ENCODE assay signal across 26 mouse cellular contexts in the genomic region with DNA sequence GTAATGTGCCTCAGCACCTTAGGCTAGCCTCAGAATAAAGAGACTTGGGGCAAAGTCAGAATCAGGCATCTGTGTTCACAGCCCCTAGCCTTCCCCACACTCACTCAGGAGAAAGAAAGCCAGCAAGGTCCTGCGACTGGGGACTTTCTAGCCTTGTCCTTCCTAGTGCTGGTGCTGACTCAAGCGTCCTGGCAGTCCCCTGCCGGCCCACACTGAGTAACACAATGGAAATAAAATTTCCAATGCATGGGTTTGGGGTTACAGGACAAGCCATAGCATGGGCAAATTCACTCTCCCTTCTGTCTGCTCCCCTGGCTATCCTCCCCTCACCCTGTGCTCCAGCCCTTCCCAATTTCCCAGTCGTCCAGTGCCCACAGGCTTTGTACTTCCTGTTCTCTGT. TPM values are rescaled to one million over a fixed set of nuclear protein-coding genes. Genes with fewer than 3 reads are reported as not detected.
DNase-seq lines count a peak whose midpoint lies in the region; ATAC-seq and TF ChIP-seq lines count a peak whose summit lies in the region.
"Had no signal": no experiment of that assay in that cellular context is flagged by ENCODE, and none has a peak within 500 bp of the region (broad histone marks: within the 10 kb centered on the region; RNA-seq: fewer than 3 reads in every experiment).

No protein-coding gene starts in this region.

- peak overlapping the region; percentile 86 for H3K27ac ChIP-seq in gastrocnemius, adult 2 months
- no peak overlapping the region for H3K27ac ChIP-seq in intestine, postnatal 0 days (ENCODE audit: low read depth, low read length)
- H3K27ac ChIP-seq in intestine, embryonic 16.5 days (ENCODE audit: low read length), result no peak overlapping the region
- H3K27ac ChIP-seq in spleen, adult 2 months (ENCODE audit: insufficient read depth, low read length), result peak overlapping the region; percentile 52
- H3K27ac ChIP-seq: hindbrain, embryonic 12.5 days had no signal

- no peaks in the 10 kb centered on the region for H3K9me3 ChIP-seq in intestine, postnatal 0 days (ENCODE audit: control insufficient read depth)
- H3K9me3 ChIP-seq in intestine, embryonic 16.5 days (ENCODE audit: control insufficient read depth, low read length), result no peaks in the 10 kb centered on the region
- H3K9me3 ChIP-seq: hindbrain, embryonic 12.5 days had no signal

- H3K9ac ChIP-seq in intestine, postnatal 0 days (ENCODE audit: low read depth, low read length), result no peak overlapping the region
- H3K9ac ChIP-seq in intestine, embryonic 16.5 days (ENCODE audit: low read depth, low read length), result no peak overlapping the region
- H3K9ac ChIP-seq: hindbrain, embryonic 12.5 days had no signal

- intact Hi-C loops in gastrocnemius, adult 2 months (cut with DNase I), result no loop called here

- H3K36me3 ChIP-seq in intestine, postnatal 0 days (ENCODE audit: control insufficient read depth, insufficient read depth), result peaks cover 15% of the 10 kb centered on the region
- peaks cover 4% of the 10 kb centered on the region; the same call in 1 of the 2 replicates for H3K36me3 ChIP-seq in intestine, embryonic 16.5 days (ENCODE audit: control insufficient read depth, insufficient read depth, low read length)
- H3K36me3 ChIP-seq in spleen, adult 2 months (ENCODE audit: control insufficient read depth, insufficient read depth, low read length), result peaks cover 7% of the 10 kb centered on the region

- TF ChIP-seq CTCF in gastrocnemius, adult 2 months (IDR thresholded peaks at IDR 0.05), result no peak
- 0 out of 2 replicates have a peak, but pooled peaks have one; percentile 6 for TF ChIP-seq CTCF in intestine, postnatal 0 days (IDR thresholded peaks at IDR 0.05; ENCODE audit: low read depth)
- TF ChIP-seq CTCF in spleen, adult 2 months (IDR thresholded peaks at IDR 0.05; ENCODE audit: extremely low read depth, insufficient read depth, insufficient read length, insufficient replicate concordance), result no peak

- H3K27me3 ChIP-seq in intestine, postnatal 0 days (replicated peaks; ENCODE audit: control insufficient read depth, insufficient read depth, low read length), result no peaks in the 10 kb centered on the region
- H3K27me3 ChIP-seq in intestine, embryonic 16.5 days (replicated peaks; ENCODE audit: control insufficient read depth, insufficient read depth, low read length), result no peaks in the 10 kb centered on the region
- no peaks in the 10 kb centered on the region for H3K27me3 ChIP-seq in spleen, adult 2 months (ENCODE audit: control insufficient read depth, insufficient read depth, low read length)
- H3K27me3 ChIP-seq: hindbrain, embryonic 12.5 days; Patski had no signal

- WGBS in intestine, postnatal 0 days, result 72% methylated on average over 4 of the region's 4 CpGs
- 57% methylated on average over 4 of the region's 4 CpGs for WGBS in intestine, embryonic 16.5 days
- WGBS in spleen, adult 2 months, result 76% methylated on average over 4 of the region's 4 CpGs

- TF ChIP-seq POLR2A in spleen, adult 2 months (IDR thresholded peaks at IDR 0.05; ENCODE audit: low read depth, low read length), result no peak

- 0 out of 2 replicates have a peak, but pooled peaks cover 12% of the 10 kb centered on the region for H3K4me1 ChIP-seq in intestine, postnatal 0 days (replicated peaks; ENCODE audit: control insufficient read depth, insufficient read depth, low read length)
- peaks cover 34% of the 10 kb centered on the region for H3K4me1 ChIP-seq in intestine, embryonic 16.5 days (ENCODE audit: control insufficient read depth, insufficient read depth, low read length)
- H3K4me1 ChIP-seq in spleen, adult 2 months (ENCODE audit: control insufficient read depth, insufficient read depth, insufficient read length), result peaks cover 2% of the 10 kb centered on the region; the same call in 1 of the 2 replicates

- no peak for DNase-seq in gastrocnemius, adult 2 months
- DNase-seq in gastrocnemius, adult 8-10 months (ENCODE audit: low spot score in 2 of 2), result no peak
- DNase-seq in spleen, adult 2 months (ENCODE audit: low read depth in 1 of 2, low spot score in 2 of 2), result no peak
- no peak for DNase-seq in spleen, adult 12 weeks (ENCODE audit: low spot score)
- no peak for DNase-seq in B cell, adult 2 months
- DNase-seq: cerebellum, adult 11-12 months; cerebellum, postnatal 36 days; layer of hippocampus, postnatal 36 days; left cerebral cortex, postnatal 4 days; lung, adult 2 months; lung, postnatal 36 days; midbrain, embryonic 14.5 days; thymus, adult 18-20 months had no signal

- H3K4me2 ChIP-seq in intestine, postnatal 0 days (replicated peaks; ENCODE audit: low read depth), result no peak overlapping the region
- no peak overlapping the region for H3K4me2 ChIP-seq in intestine, embryonic 16.5 days (ENCODE audit: low read depth, low read length)
- H3K4me2 ChIP-seq: hindbrain, embryonic 12.5 days had no signal

- no peak for ATAC-seq in intestine, postnatal 0 days
- no peak for ATAC-seq in intestine, embryonic 16.5 days
- ATAC-seq: activated CD4-positive, CD25-positive, alpha-beta regulatory T cell, adult 4 months; forebrain, embryonic 16.5 days; inflammation-experienced regulatory T-cells, adult 6 months; Patski had no signal

- peak overlapping the region; percentile 19; the same call in 1 of the 2 replicates for H3K4me3 ChIP-seq in gastrocnemius, adult 2 months
- H3K4me3 ChIP-seq in intestine, postnatal 0 days (ENCODE audit: low read depth, low read length), result no peak overlapping the region
- H3K4me3 ChIP-seq in intestine, embryonic 16.5 days (ENCODE audit: low read length), result no peak overlapping the region
- H3K4me3 ChIP-seq in spleen, adult 2 months (ENCODE audit: extremely low read depth, insufficient read depth, insufficient read length), result no peak overlapping the region
- H3K4me3 ChIP-seq: hindbrain, embryonic 12.5 days had no signal

RNA-seq across cellular contexts. Expression of a gene that starts 2.4 kb away (rescaled TPM):
- total RNA-seq in gastrocnemius, adult 2 months (2021), result 10 to 100 TPM; 27.8 to 34.5 TPM
- 10 to 100 TPM in 2 of 4 experiments, 1 to 10 TPM in 2; 7.7 to 14.2 (median 11.0) TPM for total RNA-seq in gastrocnemius, adult 8-10 months (2022)
- 3.1 and 3.7 TPM in 2 replicates for polyA plus RNA-seq in intestine, postnatal 0 days (2015; fragmentation: Nextera tagmentation; extraction: Ambion mirVana)
- polyA plus RNA-seq in intestine, embryonic 16.5 days (2015; fragmentation: Nextera tagmentation; extraction: Ambion mirVana), result 10.5 and 10.8 TPM in 2 replicates
- 18.1 and 24.1 TPM in 2 replicates for polyA plus RNA-seq in spleen, adult 2 months (2012; rRNA removed)

RNA-seq across cellular contexts. Expression of a gene that starts 12.5 kb away (rescaled TPM):
- 1 to 10 TPM in 1 of 2 experiments, not detected in 1; 1.8 TPM for total RNA-seq in gastrocnemius, adult 2 months (2021)
- not detected for total RNA-seq in gastrocnemius, adult 8-10 months (2022)
- polyA plus RNA-seq in intestine, postnatal 0 days (2015; fragmentation: Nextera tagmentation; extraction: Ambion mirVana), result not detected in 2 replicates
- polyA plus RNA-seq in intestine, embryonic 16.5 days (2015; fragmentation: Nextera tagmentation; extraction: Ambion mirVana), result not detected in 2 replicates
- polyA plus RNA-seq in spleen, adult 2 months (2012; rRNA removed), result not detected in 2 replicates
- total RNA-seq: layer of hippocampus, postnatal 36 days; left cerebral cortex, postnatal 4 days; neutrophil, adult 5-6 weeks had no signal
- polyA plus RNA-seq: activated CD4-positive, CD25-positive, alpha-beta regulatory T cell, adult 4 months; brain, embryonic 14.5 days; embryonic facial prominence, embryonic 11.5 days; forebrain, embryonic 16.5 days; heart, embryonic 14.5 days; hindbrain, embryonic 12.5 days; kidney, embryonic 14.5 days; large intestine, adult 2 months; lung, adult 2 months; midbrain, embryonic 14.5 days; Patski had no signal

RNA-seq across cellular contexts. Expression of a gene that starts 17.8 kb away (rescaled TPM):
- 10 to 100 TPM; 20.2 to 21.0 TPM for total RNA-seq in gastrocnemius, adult 2 months (2021)
- 10 to 100 TPM; 20.5 to 26.2 (median 24.6) TPM for total RNA-seq in gastrocnemius, adult 8-10 months (2022)
- 23.7 and 24.7 TPM in 2 replicates for polyA plus RNA-seq in intestine, postnatal 0 days (2015; fragmentation: Nextera tagmentation; extraction: Ambion mirVana)
- 38.3 and 41.2 TPM in 2 replicates for polyA plus RNA-seq in intestine, embryonic 16.5 days (2015; fragmentation: Nextera tagmentation; extraction: Ambion mirVana)
- 11.0 and 11.6 TPM in 2 replicates for polyA plus RNA-seq in spleen, adult 2 months (2012; rRNA removed)

RNA-seq across cellular contexts. Expression of a gene that starts 17.8 kb away (rescaled TPM):
- 1 to 10 TPM; 8.4 to 9.9 TPM for total RNA-seq in gastrocnemius, adult 2 months (2021)
- 1 to 10 TPM; 6.0 to 8.8 (median 7.2) TPM for total RNA-seq in gastrocnemius, adult 8-10 months (2022)
- 7.1 and 9.1 TPM in 2 replicates for polyA plus RNA-seq in intestine, postnatal 0 days (2015; fragmentation: Nextera tagmentation; extraction: Ambion mirVana)
- 23.6 and 26.6 TPM in 2 replicates for polyA plus RNA-seq in intestine, embryonic 16.5 days (2015; fragmentation: Nextera tagmentation; extraction: Ambion mirVana)
- polyA plus RNA-seq in spleen, adult 2 months (2012; rRNA removed), result 32.4 and 45.2 TPM in 2 replicates

RNA-seq across cellular contexts. Expression of a gene that starts 28.0 kb away (rescaled TPM):
- 1 to 10 TPM; 1.1 to 1.4 TPM for total RNA-seq in gastrocnemius, adult 2 months (2021)
- under 1 TPM in 3 of 4 experiments, not detected in 1; 0.22 to 0.78 (median 0.40) TPM for total RNA-seq in gastrocnemius, adult 8-10 months (2022)
- polyA plus RNA-seq in intestine, postnatal 0 days (2015; fragmentation: Nextera tagmentation; extraction: Ambion mirVana), result 0.03 and 0.04 TPM in 2 replicates
- polyA plus RNA-seq in intestine, embryonic 16.5 days (2015; fragmentation: Nextera tagmentation; extraction: Ambion mirVana), result 0.11 and 0.24 TPM in 2 replicates
- 6.0 and 9.6 TPM in 2 replicates for polyA plus RNA-seq in spleen, adult 2 months (2012; rRNA removed)
- polyA plus RNA-seq: activated CD4-positive, CD25-positive, alpha-beta regulatory T cell, adult 4 months had no signal

Comparison
In these comparisons a context has a peak if more than half of its experiments do, and no peak if none do; other contexts are left out.
1. H3K27ac ChIP-seq: peak in gastrocnemius, adult 2 months (single experiment) and spleen, adult 2 months (single experiment); none in intestine, postnatal 0 days (single experiment) and intestine, embryonic 16.5 days (single experiment).